Mouse (Mus musculus) telencephalon, adult 2 months (tissue): ENCODE measurements at regions not wholly inside any gene's neighbourhood (a gene's known extent, or its start where the extent isn't known, plus 50 kb on each side); places are given as distances from the start of the nearest gene placed in this dataset.
"Not testable (repeated sequence)": the region's sequence is repeated elsewhere in the genome, so short reads cannot be mapped to it uniquely, and the experiment has no call there.

ENCODE experiments used
- DNase-seq: peaks from one replicate; pipeline ENCODE4 v3.0.0-alpha.2; 2011; ENCODE audit warnings: low read depth, low spot score

DNA sequence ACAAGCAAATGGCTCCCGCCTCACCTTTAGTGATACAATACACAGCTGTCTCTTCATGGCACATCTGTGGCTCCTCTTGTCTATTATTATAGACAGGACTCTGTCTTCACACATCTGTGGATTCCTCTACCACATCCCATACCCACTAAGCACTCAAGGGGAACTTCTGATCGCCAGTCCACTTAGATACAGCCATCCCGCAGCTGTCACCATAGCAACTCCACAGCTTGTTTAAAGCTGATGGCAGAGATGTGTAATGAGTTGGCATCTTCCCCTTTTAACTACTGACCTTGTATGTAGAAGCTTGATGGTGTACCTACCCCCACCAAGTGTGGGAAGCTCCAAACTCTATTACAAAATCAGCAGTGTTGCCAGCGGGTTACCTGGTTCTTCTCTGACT is 109.5 kb upstream of the Pfn2 start:
- no peak for DNase-seq

DNA sequence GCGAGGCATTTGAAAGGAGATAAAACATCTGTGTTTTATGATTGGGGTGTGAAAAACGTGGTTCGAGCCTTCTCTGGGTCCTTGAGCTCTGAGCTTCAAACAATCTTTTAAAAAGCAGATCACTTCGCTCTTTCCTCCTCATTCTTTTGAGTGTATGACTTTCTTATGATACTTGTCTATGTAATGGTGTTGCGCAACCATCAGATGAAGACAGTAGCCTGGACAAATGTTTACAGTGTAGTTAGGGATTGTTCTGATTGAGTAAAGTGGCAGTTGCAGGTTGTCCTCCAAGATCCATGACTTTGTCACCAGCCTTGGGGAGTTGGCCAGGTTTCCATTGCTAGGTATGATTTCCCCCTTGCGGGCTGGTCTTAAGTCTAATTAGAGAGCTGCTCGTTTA is 116.1 kb upstream of the Pfn2 start:
- DNase-seq = no peak

DNA sequence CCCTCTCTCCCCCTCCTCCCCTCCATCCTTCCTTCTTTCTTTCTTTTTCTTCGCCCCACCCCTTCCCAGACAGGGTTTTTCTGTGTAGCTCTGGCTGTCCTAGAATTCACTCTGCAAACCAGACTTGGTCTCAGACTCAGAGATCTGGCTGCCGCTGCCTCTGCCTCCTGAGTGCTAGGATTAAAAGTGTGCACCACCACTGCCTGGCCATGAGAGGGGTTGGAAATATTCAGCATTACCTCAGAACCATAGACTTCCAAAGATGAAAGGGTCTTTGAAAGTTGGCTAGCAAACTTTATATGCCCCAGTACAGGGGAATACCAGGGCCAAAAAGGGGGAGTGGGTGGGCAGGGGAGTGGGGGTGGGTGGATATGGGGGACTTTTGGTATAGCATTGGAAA is 122.7 kb upstream of the Pfn2 start:
- DNase-seq = not testable (repeated sequence)

DNA sequence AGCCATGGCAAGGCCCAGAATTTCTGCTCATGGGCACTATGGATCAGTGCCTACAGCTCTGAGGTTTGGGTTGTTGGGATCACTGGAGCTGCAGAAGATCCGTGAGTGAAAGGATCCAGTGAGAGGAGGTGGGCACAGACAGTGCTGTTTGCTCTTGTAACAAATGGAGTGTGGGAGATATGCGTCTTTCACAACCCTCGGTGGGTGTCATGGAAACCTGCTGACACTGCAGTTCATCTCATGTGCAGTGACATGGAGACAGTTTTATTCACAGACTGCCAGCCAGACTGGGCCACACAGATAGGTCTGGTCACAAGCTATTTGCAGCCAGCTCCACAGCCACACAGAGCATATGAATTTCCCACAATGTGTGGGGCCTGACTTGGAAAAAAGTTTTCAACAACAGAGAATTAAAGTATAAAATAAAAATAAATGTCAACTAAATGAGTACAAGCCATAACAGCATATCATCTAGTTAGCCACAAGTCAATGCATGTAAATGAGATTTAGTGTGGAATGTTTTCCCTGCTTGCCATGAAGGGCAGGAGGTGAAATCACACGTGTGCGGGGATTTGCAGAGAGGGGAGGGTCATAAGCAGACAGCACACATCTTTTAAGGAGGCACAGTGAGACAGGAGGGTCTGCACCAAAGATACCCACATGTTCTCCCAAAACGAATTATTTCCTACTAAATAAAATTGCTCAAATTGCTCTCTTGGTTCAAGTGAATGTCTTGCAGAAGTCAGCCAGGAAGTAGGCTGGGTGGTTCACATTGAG is 124.8 kb upstream of the Pfn2 start:
- DNase-seq = no peak

DNA sequence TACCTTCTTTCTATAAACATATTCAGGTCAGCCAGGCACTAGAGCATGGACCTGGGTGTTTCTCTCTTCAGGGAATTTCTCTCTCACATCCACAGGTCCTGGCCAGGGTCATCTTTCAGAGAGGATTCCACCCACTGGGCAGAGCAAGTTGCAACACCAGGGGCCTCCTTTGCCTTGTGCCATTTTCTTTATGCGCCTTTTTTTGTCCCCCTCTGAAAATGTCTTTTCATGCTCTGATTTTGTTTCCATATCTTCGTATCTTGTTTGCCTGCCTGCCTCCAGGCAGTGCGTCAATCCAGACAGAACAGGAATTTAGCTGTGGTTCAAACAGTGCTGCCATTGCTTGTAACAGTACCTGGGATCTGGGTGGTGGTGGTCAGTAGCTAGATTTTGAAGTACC is 125.7 kb upstream of the Pfn2 start:
- DNase-seq = no peak

DNA sequence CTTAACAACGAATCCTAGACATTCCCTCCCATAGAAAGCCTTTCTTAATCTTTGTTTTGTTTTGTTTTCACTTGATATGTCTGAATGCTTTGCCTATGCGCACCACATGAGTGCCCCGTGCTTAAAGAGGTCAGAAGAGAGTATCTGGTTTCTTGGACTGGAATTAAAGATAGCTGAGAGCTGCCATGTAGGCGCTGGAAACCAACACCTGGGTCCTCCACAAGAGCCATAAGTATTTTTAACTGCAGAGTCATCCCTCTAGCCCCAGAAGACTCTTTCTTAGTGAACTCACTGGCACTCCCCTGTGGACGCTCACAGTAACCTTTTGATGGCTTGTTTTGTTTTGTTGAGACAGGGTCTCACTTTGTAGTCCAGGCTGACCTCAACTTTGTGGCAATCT is 127.5 kb upstream of the Pfn2 start:
- no peak for DNase-seq

DNA sequence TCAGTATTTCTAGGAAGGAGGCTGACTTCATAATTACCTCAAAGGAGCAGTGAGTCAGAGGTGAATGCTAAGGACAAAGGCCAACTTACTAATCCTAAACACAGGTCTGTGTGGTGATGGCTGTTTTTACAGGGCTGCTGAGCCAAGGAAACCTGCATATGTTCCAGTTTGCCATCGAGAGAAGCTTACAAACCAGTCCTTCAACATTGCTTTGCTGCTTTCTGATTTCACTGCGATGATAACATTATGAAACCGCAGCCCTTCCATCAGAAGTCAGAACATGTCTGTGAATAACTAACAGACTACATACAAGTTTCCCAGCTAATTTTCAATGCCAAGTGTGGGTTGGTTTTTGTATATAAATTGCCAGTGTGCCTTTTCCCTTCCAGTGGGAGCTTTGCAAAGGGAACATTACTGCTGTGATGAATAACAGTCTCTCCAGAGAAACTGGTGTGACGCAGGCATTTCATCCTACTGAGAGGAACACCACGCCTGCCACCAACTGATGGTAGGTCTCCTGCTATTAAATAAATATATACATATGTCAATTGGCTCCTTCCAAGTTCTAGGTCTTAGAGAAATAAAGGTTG is 128.9 kb upstream of the Pfn2 start:
- peak; percentile 43 for DNase-seq

DNA sequence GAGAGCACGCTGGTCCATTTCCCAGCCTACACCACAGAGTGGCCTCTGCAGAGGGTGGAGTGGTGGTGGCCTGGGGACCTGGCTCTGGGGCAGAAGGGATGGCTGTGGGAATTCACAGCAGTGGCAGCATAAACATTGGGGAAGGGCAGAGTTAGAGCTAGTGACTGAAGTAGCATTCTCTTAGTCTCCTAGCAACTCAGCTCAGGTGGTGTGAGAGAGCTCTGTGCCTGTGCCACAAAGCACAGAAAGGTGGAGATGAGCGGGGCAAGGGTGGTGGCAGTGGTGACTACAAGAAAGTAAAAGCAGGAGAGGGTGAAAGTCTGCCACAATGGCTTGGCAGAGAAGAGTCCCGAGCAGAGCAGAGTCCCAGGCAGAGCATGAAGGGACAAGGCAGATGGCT is 140.3 kb upstream of the Pfn2 start:
- no peak for DNase-seq

DNA sequence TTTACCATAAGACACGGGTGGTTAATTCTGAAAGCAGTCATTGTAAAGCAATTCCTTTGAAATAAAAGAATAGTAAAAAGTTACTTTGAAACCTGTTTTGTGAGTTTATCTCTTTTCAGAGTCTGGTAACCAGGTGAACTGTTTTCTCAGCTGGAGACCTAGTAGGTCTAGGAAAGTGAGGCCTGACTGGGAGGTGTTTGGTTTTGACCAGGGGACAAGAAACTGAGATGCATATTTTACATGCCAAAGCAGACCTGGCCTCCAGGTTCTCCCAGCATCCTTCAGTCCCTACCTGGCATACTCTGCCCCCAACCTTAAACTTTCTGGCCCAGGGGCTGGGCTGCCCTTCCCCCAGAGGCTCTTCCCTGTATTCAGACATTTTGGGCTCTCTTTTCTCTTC is 142.9 kb upstream of the Pfn2 start:
- no peak for DNase-seq

DNA sequence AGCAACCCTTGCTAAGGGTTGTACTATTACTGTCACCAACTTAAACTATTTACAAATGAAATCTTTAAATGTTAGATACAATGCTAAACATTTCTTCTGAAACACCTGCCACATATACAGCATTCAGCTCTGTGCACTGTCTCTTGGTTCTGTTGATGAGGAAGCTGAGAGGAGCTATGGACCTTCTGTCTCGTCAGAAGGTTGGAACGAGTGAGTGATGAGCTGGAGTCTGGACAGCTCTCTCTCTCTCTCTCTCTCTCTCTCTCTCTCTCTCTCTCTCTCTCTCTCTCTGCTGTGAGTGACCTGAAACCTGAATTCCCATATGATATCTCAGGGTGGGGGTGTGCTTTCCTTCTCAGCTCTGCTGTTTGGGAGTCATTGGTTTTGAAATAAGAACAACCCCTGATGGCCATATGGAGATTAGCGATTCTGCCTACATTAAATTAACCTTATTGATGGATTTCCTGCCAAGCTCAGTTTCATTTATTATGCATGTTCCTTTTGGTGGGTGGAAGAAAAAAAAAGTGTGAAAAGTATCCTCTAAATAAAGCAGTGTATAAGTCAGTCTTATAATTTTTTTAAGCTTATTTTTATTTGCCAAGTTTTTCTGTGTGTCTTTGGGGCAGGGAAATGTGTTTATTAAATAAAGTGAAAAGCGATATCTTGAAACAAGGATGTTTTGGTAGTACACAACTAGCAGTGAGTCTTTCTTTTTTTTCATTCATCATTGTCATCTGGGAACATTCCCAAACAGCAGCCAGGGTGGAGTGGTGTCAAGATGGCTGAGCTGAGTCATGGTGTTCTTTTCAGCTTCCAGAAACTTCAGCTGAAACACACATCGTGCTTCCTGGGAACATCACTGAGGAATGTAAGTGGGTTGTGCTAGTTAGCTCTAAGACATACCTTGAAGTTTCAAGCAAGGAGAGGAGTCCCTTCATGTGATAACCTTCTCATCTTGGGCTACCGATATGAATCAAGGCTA is 150.5 kb upstream of the Pfn2 start:
- peak; percentile 78 for DNase-seq

DNA sequence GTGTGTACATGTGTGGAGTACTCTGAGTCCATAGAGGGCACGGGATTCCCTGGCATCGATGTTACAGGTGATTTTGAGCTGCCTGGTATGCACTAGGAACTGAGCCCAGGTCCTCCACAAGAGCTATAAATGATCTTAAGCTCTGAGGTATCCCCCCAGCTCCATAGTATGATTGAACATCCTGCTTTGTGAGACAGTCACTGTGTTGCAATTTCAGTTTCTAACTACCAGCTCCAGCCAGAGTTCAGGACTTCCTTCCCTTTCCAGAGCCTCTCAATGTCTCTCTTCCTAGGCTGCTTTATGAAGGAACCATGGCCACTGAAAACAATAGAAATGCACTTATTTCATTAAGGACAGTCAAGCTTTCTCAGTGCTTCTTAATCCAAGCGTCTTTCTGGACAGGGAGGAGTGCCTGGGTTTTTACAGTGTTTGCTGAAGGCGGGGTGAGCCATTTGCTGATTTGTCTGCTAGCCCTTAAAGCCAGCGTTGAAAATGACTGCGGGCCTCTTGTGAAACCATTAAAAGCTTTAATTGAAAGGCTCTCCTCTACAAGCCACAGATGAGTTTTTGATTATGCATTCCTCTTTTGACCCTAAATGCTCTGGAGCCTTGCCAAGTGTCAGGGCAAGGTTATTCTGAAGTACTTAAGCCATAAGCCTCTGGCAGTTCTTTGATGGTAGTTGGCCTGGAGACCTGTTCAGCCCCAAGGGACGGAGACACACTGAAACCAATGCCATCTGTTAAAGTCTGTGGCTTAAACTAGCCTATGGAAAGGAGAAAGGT is 155.1 kb upstream of the Pfn2 start:
- no peak for DNase-seq

DNA sequence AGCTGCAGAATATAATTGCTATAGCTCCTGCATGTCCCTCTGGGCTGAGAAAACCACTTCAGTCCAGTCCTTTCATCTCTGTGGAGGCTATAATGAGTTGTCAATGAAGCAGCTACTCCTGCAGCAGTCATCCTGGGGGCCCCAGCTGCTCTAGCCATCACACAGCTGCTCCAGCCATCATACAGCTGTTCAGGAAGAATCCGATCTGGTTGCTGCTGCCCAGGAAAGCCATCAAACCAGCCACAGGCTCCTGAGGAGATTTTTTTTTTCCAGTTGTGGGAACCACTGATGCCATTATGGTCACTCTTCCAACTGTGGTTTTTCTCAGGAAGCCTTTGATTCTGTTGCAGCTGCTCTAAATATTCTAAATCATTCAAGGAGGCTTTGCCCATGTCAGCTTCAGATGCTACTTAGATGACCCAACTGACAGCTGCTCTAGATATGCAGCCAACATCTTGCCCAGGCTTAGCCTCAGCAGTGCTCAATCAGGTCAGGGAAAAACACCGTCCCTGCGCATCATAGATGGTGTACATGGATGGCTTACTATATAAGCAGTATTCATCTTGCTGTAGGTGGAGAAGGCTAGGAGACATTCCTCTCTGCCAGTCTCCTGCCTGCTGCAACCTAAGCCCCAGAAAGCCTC is 177.0 kb upstream of the Pfn2 start:
- no peak for DNase-seq

DNA sequence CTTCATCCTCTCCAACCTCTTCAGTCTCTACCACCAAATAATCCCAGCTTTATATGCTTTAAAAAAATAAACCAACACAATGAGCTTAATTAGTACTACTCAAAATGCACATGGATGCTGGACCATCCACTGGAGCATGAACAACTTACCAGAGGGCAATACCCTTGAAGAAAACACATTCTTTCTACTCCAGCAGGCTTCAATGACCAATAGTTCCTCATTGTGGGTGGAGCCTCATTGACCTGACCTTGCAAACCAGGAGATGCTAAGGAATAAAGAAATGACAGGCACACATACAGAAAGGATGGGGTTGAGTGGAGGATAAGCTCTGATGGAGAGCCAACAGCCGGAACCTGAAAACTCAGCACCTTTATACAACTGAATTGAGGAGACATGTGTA is 201.7 kb upstream of the Pfn2 start:
- DNase-seq = no peak

DNA sequence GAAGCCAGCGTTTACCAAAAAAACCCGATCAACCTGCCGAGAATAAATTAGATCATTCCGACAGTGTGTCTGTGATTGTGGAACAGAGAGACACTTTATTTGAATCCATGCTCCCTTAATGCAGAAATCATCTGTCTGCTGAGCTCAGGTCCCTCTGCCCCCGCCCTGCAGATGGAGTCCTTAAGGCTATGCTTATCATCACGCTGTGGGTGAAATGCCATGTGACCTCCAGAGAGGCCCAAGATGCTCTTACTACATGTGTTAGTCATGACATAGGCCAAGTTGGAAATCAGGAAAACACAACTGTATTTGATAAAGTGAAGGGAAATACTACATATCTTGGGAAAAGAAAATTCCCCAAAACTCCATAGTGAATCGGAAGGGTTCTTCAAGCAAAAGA is 206.8 kb upstream of the Pfn2 start:
- DNase-seq = no peak

DNA sequence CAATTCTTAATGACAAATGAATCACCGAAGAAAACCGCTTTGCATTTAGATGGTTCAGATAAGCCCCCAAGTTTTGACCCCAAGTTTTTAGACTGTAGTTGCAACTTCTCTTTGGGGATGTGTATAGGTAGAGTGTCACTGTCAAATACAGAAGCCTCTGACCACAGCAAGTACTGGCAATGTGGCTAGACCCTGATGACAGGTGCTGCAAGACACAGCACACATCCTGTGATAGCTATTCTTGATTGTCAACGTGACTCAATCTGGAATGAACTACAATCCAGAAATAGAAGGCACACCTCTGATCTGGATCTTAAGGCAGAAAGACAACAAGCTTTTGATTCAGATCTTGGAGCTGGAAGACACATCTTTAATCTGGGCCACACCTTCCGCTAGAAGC is 207.3 kb upstream of the Pfn2 start:
- no peak for DNase-seq

DNA sequence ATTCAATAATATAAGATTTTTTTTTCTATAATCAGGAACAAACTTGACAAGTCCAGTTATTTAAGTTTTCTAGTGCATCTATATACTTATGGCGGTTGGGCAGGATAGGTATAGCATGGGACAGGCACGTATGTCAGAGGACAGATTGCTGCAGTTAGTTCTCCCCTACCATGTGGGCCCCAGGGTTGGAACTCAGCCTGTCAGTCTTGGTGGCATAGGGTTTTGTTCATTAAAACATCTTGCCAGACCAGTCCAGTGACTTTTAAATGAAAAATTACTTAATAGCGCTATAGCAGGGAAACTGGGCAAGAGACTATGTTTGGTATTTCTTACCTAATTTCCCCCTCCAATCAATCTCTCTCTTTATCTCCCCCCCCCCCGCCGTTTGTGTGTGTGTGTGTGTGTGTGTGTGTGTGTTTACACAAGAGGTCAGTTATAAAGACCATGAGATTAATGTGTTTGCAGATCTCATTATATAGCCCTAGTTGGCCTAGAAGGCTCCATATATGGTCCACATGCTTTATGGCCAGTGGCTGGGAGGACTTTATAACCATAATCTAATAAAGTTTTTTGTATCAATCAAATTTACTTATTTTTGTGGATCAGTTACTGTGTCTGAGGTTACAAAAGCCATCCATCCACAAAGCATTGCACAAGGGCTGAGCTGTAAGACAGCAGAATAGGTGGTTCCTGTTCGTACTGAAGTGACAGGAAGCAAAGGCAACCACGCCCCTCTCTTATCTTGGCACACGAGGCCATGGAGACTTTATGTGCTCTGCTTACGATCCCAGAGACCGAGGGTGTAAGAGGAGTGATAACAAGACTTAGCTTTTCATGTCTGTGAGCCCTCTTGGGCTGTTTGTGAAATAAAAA is 208.5 kb upstream of the Pfn2 start:
- no peak for DNase-seq

DNA sequence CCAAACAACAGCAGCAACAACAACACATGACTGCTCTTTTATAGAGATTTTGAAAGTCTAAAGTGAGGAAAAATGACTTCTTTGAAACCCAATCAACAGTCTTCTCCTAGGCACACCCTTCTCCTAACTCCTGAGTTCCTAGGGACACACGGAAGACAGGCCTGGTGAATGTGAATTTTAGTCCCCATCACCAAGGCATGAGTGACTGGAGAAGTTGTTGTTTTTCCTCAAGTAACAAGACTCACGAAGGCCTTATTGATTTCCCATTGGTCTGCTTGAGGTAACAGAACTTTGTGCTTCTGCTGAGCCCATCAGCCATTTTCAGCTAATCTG is 209.2 kb upstream of the Pfn2 start:
- DNase-seq = no peak

DNA sequence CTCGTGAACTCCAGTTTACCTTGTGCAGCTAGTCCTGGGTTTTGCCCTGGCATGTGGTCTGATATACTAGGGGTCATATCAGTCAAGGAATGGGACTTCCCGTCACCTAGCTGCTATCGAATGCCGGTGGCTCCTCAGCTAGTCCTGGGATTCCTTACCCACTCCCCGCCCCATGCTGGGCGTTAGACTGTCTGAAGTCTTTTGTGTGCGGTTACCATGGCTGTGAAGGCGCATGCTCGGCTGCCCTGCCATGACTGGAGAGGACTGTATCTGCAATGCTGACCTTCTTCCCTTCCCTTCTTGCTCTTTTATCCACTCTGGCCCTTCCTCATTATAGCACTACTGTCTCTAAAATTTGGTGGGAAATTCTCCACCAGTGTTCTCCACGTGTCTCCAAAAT is 210.3 kb upstream of the Pfn2 start:
- DNase-seq = no peak

DNA sequence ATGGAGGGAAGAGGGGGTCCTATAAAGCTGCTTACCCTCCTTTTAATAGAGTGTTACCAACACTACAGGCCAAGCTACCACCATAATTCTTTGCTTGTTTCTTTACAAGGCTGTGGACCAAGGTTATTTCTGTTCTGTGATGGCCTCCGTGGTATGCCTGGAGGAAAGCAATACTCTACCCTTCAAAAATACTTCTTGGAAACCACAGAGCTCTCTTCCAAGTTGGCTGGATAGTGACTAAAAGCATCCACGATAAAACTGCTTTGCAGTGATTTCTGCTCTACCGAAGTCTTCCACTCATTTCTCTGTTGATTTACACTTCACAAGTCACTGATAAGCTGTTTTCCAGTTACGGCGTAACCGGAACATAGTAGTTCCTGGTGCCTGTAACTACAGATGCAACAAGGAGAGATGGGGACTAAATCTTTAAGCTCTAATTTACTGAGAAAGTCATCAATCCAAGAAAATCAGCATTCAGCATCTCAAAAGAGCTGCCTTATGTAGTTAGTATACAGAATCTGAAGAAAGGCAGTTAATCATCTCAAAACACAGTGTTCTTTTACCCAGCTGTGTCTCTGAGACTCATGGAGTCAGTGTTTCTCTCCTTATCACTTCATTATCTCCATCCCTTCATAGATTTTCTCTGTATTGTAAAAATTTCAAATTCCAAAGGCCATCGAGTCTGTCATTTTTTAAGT is 216.1 kb upstream of the Pfn2 start:
- DNase-seq = no peak

DNA sequence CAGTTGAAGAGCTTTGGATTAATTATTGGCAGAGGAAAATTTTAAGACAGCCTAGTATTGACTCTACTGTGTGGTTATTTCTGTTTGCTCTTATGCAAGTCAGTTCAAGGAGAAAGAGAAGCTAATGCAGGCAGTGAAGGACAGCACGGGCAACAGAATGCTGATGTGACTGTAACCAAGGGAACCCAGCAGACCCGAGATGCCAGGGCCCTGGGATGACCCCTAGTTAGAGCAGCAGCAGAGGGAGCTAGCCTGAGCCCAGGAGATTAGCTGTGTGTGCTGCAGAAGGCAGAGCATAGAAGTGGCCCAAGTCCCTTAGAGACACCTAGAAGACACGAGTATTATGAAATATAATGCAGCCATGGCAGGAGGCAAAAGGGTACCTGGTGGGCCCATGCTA is 223.7 kb upstream of the Pfn2 start:
- DNase-seq = no peak
